Mouse (Mus musculus) lung, embryonic 14.5 days (tissue): Measurements from ENCODE around the gene Cacfd1. TPM values are rescaled to one million over a fixed set of nuclear protein-coding genes. Genes with fewer than 3 reads are reported as not detected.

Experiments
- ATAC-seq: fragments of 200-750 bp; cut with Nextera tagmentation; 2 replicates; pipeline ENCODE4 v1.8.0; 2017; ENCODE audit warnings: mild to moderate bottlenecking, moderate TSS enrichment, moderate library complexity; ENCODE audit not compliant: insufficient read depth
- DNase-seq: peaks from one replicate; pipeline ENCODE4 v3.0.0-alpha.2; 2015
- H3K27ac ChIP-seq: fragments of 300-500 bp; sonication (generic); 2 replicates; pipeline ENCODE4 v1.5.1; 2014; ENCODE audit warnings: low read depth, mild to moderate bottlenecking, moderate library complexity
- H3K27me3 ChIP-seq: fragments of 300-500 bp; sonication (generic); 2 replicates; pipeline ENCODE4 v1.6.1; 2014; ENCODE audit warnings: low read length, control low read depth; ENCODE audit not compliant: insufficient read depth
- H3K36me3 ChIP-seq: fragments of 300-500 bp; sonication (generic); 2 replicates; pipeline ENCODE4 v1.6.1; 2014; ENCODE audit warnings: control low read depth; ENCODE audit not compliant: insufficient read depth
- H3K4me1 ChIP-seq: fragments of 300-500 bp; sonication (generic); 2 replicates; pipeline ENCODE4 v1.6.1; 2014; ENCODE audit warnings: antibody characterized with exemption, control low read depth; ENCODE audit not compliant: insufficient read depth
- H3K4me2 ChIP-seq: fragments of 300-500 bp; sonication (generic); 2 replicates; pipeline ENCODE4 v1.6.1; 2014; ENCODE audit warnings: mild to moderate bottlenecking
- H3K4me3 ChIP-seq: fragments of 300-500 bp; sonication (generic); 2 replicates; pipeline ENCODE4 v1.5.1; 2014; ENCODE audit warnings: low read depth, low read length
- H3K9ac ChIP-seq: fragments of 300-500 bp; sonication (generic); 2 replicates; pipeline ENCODE4 v1.6.1; 2014
- H3K9me3 ChIP-seq: fragments of 300-500 bp; sonication (generic); 2 replicates; pipeline ENCODE4 v1.6.1; 2016; ENCODE audit warnings: low read depth, low read length, control low read depth
- CTCF ChIP-seq: IDR thresholded peaks from 2 replicates; pipeline ENCODE4 v1.5.1; 2016; ENCODE audit warnings: antibody characterized with exemption, low read depth
- WGBS: fragments of 180-500 bp; shearing (Covaris S2); extraction: QIAGEN DNeasy Blood & Tissue Kit; methylation state at CpG from one replicate; pipeline ENCODE4 v1.1.7; 2014; 5-methylcytosine and 5-hydroxymethylcytosine counted together
- polyA plus RNA-seq: library from polyadenylated mRNA; unstranded; fragments of >200 nt; fragmentation: Nextera tagmentation; extraction: Ambion mirVana; gene quantifications from 2 replicates; pipeline ENCODE4 v1.2.1, GENCODE M21; 2014

Cacfd1 gene
- polyA plus RNA-seq, result 48.4 and 58.8 TPM in 2 replicates

- TF ChIP-seq CTCF, result no peak
- Histone ChIP-seq H3K9ac (peak within 1 kb of the TSS; percentile 80), H3K4me3 (peak within 1 kb of the TSS; percentile 65), H3K9me3 (no peaks in the 10 kb centered on the region), H3K4me2 (peak within 1 kb of the TSS; percentile 63), H3K36me3 (peaks cover 16% of the 10 kb centered on the region), H3K27ac (peak within 1 kb of the TSS; percentile 58), H3K27me3 (no peaks in the 10 kb centered on the region), H3K4me1 (no peaks in the 10 kb centered on the region; the same call in 1 of the 2 replicates)
- ATAC-seq, result peak; percentile 97
- WGBS, result under 1% methylated on average over 43 of the region's 43 CpGs
- DNase-seq, result peak; percentile 93
These were observed at the start of gene Cacfd1 for GRCm38 (mm10) chr2:27009714-27010244. Gene Cacfd1 (plus strand): TSS chr2:27009926.

DNA sequence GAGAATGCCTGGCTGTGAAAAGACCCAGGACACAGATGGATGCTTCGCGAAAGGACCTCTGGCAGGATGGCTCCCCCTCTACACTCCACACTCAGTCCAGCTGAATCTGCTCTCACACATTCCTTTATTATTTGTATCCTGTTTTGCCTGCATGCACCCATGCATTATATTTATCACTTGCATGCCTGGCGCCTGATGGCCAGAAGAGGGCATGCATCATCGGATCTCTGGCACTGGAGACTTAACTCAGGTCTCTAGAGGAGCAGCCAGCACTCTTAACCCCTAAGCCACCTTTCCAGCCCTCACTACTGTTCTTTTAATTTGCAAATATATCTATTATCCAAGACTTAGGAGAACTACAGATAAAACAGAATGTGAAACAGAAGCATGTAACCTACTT lies 49.0 kb upstream of the Cacfd1 start:
- H3K4me2 ChIP-seq, result no peak overlapping the region
- no peak overlapping the region for H3K27ac ChIP-seq
- H3K9ac ChIP-seq, result no peak overlapping the region
- no peaks in the 10 kb centered on the region for H3K4me1 ChIP-seq
- H3K36me3 ChIP-seq, result peaks cover 62% of the 10 kb centered on the region
- peak; percentile 51 for TF ChIP-seq CTCF
- no peaks in the 10 kb centered on the region for H3K9me3 ChIP-seq
- ATAC-seq, result no peak
- 71% methylated on average over 4 of the region's 4 CpGs for WGBS
- peak; percentile 44 for DNase-seq
- H3K4me3 ChIP-seq, result no peak overlapping the region
- no peaks in the 10 kb centered on the region for H3K27me3 ChIP-seq

DNA sequence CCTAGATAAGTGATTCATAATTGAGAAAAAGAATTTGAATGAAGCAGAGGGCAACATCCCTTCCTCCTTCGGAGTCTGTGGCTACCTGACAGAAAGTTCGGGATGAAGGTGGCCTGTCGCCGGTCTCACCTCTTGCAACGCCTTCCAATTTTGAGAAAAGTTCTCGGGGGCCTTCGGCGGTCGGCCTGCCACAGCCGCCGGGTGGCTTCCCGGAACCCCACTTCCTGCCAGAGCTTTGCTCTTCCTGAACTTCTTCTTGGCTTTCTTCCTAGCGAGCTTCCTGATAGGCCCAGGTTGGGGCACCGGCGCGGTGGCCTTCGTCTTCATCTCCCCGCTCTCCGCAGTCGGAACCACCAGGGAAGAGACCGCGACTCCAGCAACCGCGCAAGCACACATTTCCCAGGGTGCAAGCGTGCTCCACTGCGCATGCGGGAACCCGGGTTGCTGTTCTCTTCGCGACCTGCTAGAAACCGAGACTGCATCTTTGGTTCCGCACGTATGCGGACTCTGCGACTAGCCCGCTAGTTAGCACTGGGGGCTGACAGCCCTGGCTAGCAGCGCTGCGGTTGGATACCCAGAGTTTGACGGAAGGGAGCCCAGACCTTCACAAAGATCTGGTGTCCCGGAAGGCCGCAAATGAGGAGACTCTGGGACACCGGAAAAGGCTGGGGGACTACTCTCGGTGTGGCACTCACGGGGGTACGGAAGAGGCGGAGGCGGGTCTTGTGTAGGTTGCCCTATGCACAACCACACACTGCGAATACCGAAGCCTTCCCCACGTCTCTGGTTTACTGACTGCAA lies 45.6 kb upstream of the Cacfd1 start, which contains the start of gene Rexo4:
TSS of gene Rexo4 (minus strand) at position 464 of the 801 bp plus-strand sequence.
- Histone ChIP-seq H3K9ac (peak within 1 kb of the TSS; percentile 91), H3K9me3 (no peaks in the 10 kb centered on the region), H3K4me1 (no peaks in the 10 kb centered on the region), H3K27me3 (no peaks in the 10 kb centered on the region), H3K27ac (peak within 1 kb of the TSS; percentile 99), H3K4me2 (peak within 1 kb of the TSS; percentile 90), H3K36me3 (peaks cover 30% of the 10 kb centered on the region), H3K4me3 (peak within 1 kb of the TSS; percentile 76)
- under 1% methylated on average over 50 of the region's 50 CpGs for WGBS
- peak; percentile 98 for DNase-seq
- no peak for TF ChIP-seq CTCF
- ATAC-seq, result peak; percentile 97

DNA sequence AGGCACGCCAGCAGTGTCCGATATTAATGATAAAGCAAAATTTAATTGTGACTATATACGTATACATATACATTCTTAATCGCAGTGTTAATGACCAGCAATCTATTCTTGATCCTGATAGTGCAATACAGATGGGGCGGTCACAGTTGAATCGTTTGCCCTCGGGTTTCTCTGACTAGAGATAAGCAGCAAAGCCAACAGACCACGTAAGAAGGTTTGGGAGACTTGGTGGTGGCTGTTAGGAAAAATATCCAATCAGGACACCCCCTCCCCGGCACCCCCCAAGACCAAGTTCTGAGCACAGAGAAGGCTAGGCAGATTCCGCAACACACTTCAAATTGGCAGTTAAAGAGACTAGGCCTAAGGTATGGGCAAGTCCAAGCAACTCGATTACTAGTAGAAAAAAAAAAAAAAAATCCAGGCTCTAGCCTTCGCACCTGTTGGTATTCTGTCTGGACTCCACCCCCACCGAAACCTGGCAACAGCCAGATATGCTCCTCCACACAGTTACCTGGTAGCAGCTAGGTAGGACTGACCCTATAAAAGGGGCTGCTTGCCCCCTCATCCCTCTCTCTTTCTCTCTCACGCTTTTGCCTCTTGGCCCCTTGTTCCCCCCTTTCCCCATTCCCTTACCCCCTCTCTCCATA lies 44.9 kb upstream of the Cacfd1 start:
- DNase-seq, result no peak
- peak; percentile 7; the same call in 1 of the 2 replicates for ATAC-seq
- no peaks in the 10 kb centered on the region for H3K27me3 ChIP-seq
- no peaks in the 10 kb centered on the region for H3K4me1 ChIP-seq
- 16% methylated on average over 14 of the region's 14 CpGs for WGBS
- H3K9ac ChIP-seq, result peak overlapping the region; percentile 91
- peak overlapping the region; percentile 76 for H3K4me3 ChIP-seq
- H3K36me3 ChIP-seq, result peaks cover 25% of the 10 kb centered on the region
- H3K4me2 ChIP-seq, result peak overlapping the region; percentile 90
- H3K9me3 ChIP-seq, result no peaks in the 10 kb centered on the region
- H3K27ac ChIP-seq, result peak overlapping the region; percentile 99
- TF ChIP-seq CTCF, result no peak

DNA sequence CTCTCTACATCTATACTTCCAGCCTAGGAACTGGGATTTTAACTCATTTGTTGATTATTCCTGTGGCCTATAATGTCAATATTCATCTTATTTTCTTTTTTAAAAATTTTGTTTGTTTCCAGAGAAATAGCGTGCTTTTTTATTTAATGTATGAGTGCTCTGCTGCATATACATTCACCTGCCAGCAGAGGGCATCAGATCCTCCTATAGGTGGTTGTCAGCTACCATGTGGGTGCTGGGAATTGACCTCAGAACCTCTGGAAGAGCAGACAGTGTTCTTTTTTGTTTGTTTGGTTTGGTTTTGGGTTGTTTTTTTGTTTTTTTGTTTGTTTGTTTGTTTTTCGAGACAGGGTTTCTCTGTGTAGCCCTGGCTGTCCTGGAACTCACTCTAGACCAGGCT lies 42.5 kb upstream of the Cacfd1 start:
- DNase-seq (no peak), ATAC-seq (no peak)
- no peak overlapping the region for H3K4me2 ChIP-seq
- no peak overlapping the region for H3K27ac ChIP-seq
- 72% methylated on average over 2 of the region's 2 CpGs for WGBS
- peak; percentile 31 for TF ChIP-seq CTCF
- H3K4me3 ChIP-seq, result no peak overlapping the region
- no peaks in the 10 kb centered on the region for H3K9me3 ChIP-seq
- H3K9ac ChIP-seq, result no peak overlapping the region
- H3K27me3 ChIP-seq, result no peaks in the 10 kb centered on the region
- no peaks in the 10 kb centered on the region for H3K4me1 ChIP-seq
- peaks cover under 1% of the 10 kb centered on the region; the same call in 1 of the 2 replicates for H3K36me3 ChIP-seq

DNA sequence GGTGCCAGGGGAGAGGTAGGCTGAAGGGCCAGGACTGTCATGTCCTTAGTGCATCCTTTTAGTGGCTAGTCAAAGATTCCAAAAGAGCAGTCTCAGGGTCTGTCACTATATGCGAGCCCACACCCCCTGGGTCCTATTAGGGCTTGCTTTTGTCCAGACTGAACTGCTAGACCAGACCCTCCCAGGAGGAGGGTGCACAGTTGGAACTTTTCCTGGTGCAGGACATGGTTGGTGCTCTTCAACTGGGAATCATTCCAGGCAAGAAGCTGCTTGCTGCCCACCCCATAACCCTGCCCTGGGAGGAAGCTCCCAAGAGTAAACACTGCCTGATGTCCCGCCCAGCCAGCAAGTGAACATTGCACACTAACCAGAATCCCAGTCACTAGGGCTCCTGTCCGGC lies 36.6 kb upstream of the Cacfd1 start, which contains the start of gene Adamts13:
TSS of gene Adamts13 (plus strand) at position 301 of the 400 bp plus-strand sequence.
- H3K4me3 ChIP-seq, result no peak within 1 kb of the TSS
- WGBS, result 46% methylated on average over 3 of the region's 3 CpGs
- H3K27ac ChIP-seq, result no peak within 1 kb of the TSS
- no peaks in the 10 kb centered on the region for H3K27me3 ChIP-seq
- ATAC-seq (no peak), DNase-seq (no peak)
- H3K4me2 ChIP-seq, result no peak within 1 kb of the TSS
- H3K4me1 ChIP-seq, result no peaks in the 10 kb centered on the region
- no peak for TF ChIP-seq CTCF
- no peaks in the 10 kb centered on the region for H3K9me3 ChIP-seq
- no peak within 1 kb of the TSS for H3K9ac ChIP-seq
- H3K36me3 ChIP-seq, result no peaks in the 10 kb centered on the region

- WGBS, result 31% methylated on average over 4 of the region's 4 CpGs
- H3K9me3 ChIP-seq, result no peaks in the 10 kb centered on the region
- H3K4me2 ChIP-seq, result no peak overlapping the region
- no peak for ATAC-seq
- H3K4me1 ChIP-seq, result no peaks in the 10 kb centered on the region
- H3K9ac ChIP-seq, result no peak overlapping the region
- no peaks in the 10 kb centered on the region for H3K27me3 ChIP-seq
- TF ChIP-seq CTCF, result no peak
- no peak overlapping the region for H3K4me3 ChIP-seq
- no peaks in the 10 kb centered on the region for H3K36me3 ChIP-seq
- H3K27ac ChIP-seq, result no peak overlapping the region
- DNase-seq, result no peak
These were observed 35.8 kb upstream of the Cacfd1 start for GRCm38 (mm10) chr2:26973960-26974359.
